Mouse (Mus musculus) CH12F3 (cell line): Measurements from ENCODE around the gene Cant1.
"Not testable (repeated sequence)": the region's sequence is repeated elsewhere in the genome, so short reads cannot be mapped to it uniquely, and the experiment has no call there.

Experiments used
- in situ Hi-C: fragments of 300-500 bp; cut with MboI; formaldehyde crosslinking; loops from 2 replicates; pipeline ENCODE4 v1.14.3; 2020; ENCODE audit warnings: low sequenced_read_pairs

Cant1 gene

DNA sequence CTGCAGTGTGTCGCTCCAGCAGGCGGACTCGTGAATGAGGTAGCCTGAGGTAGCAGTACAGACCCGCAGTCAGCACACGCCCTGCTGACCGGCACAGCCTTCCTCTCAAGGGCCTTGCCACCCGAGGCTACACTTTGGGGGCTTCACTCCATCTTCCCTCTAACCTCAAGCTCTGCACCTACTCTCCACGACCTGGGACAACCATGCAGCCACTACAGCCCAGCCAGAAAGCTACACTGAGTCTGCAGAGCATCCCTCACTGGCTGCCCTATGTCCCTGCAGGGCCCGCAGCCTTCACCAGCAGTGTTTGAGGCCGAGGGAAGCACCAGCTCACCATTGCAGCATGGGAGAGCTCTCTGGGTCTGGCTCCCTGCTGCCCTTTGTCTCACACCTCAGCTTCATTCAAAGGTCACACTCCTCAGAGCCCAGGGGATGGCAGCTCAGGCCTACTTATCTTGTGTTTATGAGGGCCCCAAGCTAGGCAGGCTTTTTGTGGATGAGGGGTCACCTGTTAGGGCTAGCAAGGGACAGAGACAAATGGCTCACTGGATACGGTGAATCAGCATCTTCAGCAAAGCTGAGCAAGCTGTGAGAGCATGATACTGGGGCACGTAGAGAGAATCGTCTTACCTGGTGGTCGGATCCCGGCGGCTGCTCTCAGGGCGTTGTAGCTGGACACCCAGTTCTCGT is 10.7 kb downstream of the Cant1 start:
- in situ Hi-C loops = no loop called here

- in situ Hi-C loops = no loop called here
Observed at GRCm38 (mm10) chr11:118407318-118407910, 11.5 kb downstream of the Cant1 start.

DNA sequence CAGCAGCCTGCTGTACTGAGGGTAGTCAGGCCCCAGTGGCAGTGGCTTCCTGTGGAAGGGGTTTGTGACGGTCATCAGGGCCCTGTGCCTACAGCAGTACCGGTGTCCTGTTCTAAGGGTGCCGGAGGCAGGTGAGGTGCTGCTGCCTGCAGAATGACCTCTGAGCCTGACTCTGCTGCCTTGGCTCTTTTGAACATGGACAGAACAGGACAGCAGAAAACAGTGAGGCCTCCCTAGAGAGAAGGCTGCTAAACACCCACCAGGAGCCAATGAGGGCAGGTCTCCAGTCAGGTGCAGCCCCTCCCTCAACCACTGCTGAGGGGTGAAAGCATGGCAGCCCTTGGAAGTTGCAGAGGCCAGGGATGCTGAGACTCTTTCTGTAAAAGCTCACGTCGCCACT is 12.4 kb downstream of the Cant1 start:
- in situ Hi-C loops = no loop called here

DNA sequence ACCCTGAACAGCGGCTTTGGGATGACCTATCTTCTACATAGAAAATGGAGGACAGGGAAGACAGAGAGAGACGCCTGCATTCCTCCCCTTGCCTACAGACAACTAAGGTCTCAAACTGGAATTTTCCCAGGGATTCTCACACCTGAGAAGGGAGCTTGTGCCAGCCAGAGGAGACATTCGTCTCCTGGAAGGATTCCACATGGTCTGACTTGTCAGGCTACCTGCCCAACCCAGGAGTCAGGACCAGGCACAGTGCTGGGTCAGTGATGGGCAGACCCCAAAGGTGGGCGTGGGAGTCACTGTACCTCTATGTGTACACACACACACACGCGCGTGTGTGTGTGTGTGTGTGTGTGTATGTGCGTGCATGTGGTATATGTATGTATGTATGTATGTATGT is 13.6 kb downstream of the Cant1 start:
- in situ Hi-C loops = no loop called here

DNA sequence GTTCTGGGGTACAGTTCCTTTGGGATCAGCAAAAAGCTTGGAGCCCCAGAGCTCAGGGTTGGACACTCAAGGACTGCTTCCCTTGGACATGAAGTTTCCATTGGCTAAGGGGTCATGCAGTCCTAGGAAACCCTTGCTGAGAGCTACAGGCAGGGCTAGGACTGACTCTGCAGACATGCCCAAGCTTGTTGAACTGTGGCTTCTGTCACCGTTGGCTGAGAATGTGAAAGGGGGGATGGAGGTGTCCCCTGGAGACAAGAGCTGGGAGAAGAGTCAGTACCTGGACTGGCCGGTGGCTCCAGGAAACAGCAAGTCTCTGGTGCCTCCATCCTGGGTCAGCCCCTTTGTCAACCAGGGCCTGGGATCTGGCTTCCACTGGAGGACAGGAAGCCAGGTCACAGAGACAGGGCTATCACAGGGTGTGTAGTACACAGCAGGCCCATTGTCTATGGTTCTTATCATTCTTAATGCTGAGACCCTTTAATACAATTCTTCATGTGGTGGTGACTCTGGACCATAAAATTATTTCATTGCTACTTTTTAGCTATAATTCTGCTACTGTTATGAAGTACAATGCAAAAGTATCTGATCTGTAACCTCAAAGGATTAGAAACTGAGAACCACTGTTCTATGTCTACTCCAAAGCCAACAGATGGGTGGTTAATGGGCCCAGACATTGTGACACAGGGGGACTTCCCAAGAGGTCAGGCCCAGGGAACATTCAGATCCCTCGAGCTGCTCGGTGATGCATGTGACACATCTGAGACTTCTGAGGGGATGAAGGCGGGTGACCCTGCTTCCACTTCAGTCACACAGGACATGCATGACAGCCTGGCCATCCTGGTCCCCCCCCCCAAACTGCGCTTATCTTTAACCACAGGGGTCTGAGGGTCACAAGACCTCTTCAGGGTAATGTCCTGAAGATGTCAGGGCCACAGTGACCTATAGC is 14.7 kb downstream of the Cant1 start:
- in situ Hi-C loops = no loop called here

DNA sequence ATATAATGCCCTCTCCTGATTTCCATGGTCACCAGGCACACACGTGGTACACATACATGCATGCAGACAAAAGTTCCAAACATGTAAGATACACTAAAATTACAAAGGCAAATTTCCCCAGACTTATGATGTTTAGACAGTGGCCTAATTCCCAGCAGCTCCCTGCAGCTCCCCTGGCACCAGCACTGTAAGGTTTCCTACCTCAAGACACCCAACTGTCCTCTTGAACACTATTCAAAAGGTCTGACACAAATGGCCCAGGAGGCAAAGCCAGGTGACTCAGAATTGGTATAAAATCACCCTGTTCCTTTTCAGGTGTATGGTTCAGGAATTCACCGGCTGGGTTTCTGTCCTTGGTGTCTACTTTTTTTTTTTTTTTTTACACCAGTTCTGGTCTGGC is 15.7 kb downstream of the Cant1 start:
- in situ Hi-C loops = no loop called here

- in situ Hi-C loops = no loop called here
Observed at GRCm38 (mm10) chr11:118401760-118402280, 17.1 kb downstream of the Cant1 start, which contains the start of gene Lgals3bp. TSS of gene Lgals3bp (minus strand) at chr11:118402092.

GRCm38 (mm10) chr11:118401195-118401594 is 17.7 kb downstream of the Cant1 start:
- in situ Hi-C loops = no loop called here

DNA sequence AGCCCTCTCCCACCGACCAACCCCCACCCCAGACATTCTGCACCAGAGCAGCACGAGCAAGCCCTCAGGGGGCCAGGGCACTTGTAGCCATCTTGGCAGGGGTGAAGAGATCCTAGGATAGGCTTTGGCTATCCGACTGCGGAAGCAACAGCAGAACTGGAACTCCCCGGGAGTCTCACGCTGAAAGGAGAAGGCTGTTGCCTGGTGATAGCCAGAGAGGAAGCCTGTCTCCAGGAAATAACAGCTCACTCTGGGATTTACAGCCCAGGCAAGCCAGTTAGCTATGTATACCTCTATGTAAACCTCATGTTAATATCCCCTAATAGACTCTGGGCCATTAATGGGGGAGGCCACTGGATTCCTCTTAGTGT is 18.3 kb downstream of the Cant1 start:
- in situ Hi-C loops = no loop called here

DNA sequence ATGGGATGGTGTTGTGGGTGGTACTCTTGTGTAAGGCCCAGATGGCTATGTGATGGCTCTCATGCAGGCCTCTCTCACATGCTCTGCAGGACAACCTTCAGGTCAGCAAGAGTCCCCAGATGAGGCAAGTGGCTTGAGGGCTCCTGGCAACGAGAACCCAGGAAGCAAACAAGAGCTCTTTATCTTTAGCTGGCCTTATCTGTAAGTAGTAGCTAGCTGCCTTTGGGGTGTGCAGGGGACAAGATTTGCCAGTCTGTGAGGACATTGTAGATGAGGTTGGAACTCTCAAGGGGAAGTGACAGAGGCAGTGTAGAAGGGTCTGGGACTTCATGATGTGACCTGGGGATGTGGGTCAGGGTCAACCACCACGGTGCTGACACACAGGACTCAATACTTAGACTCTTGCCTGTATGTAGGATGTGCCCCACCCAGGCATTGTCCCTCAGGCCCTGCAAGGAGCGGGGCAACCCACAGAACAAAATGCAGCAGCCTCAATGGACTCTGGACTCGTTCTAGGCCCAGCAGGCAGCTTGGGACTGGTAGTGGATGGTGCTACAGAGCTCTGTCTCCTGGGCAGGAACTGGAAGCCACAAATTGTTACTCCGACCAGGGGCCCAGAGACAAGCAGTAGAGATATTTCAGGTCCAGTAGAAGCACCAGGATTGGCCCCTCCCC is 18.9 kb downstream of the Cant1 start:
- in situ Hi-C loops = no loop called here

DNA sequence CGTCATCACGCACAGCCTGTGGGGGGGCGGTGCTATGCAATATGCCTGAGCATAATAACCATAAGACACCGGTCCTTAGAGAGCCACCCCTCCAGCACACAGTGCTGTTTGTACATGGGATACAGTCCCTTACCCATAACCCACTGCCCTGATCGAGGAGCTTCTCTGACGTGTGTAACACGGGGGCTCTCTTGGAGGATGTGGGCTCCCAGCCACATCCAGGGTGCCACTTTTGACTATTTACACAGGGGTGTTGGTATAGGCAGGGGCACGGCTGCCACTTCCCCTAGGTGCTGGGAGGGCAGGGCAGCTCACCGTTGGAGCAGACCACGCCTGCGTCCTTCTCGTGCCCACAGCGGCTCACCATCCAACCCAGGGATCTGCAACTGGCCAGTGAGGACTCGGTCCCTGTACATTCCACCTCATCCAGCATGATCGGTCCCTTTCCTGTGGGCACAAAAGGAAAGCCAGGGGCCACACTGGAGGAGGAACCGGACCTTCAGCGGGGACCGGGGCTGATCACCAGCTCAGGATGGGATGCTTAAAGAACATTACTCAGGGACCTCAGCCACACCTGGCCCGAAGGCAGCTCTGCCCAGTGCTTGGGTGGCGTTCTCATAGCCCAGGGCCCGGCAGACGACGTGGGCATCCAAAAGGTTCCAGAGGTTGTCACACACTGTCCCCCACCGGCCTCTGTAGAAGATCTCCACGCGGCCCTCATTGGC is 20.9 kb downstream of the Cant1 start:
- in situ Hi-C loops = no loop called here

- in situ Hi-C loops = no loop called here
Observed at GRCm38 (mm10) chr11:118394538-118394937, 24.3 kb downstream of the Cant1 start.

DNA sequence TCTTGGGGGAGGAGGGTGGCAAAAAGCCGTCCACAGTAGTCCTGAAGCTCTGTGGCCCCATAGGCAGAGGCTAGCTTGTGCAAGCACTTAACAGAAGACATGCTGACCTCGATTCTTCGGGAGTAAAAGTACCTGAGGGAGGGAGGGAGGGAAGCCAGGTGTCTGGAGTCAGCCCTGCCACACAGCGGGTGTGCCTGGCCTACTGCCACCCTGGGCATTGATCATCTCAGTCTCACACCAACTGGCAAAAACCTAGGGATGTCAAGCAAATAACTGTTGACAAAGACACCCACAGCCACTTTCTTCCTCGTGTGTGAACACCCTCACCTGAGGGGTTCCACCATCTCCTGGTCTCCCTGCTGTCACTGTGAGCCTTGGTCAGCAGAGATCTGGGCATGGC is 24.9 kb downstream of the Cant1 start:
- in situ Hi-C loops = no loop called here

GRCm38 (mm10) chr11:118387816-118388215 is 31.1 kb downstream of the Cant1 start:
- in situ Hi-C loops = not testable (repeated sequence)

DNA sequence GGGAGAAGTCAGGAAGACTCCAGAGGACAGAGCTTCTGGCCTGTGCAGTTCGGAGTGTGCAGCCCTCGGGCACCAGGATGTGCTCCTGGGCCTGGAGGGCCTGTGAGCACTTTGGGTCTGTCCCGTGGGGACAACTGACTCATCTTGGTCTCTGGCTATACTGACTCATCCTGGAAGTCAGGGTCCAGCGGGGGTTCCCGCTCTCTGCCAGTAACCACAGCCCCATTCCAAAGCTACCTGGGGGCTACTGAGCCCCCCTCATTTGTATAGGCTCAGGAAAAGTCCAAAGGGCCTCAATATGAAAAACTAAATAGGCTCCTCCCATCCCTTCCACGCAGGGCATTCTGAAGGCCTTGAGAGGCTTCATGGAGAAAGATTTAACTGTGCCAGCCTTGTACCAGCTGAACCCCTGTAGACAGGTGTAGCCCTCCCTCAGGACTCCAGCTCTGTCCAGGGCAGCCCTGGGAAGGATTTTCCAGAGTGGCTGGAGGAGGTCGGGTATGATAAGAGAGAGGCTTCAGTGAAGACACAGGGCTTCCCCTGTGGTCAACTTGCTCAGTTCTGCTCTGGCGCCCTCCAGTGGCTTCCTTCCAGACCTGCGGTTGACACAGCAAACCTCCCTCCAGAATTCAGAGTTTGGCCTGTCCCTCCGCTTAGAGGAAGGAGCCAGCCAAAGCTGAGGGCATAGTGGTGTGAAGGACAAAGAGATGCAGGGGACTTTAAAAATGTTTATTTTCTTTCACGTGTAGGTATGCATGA is 39.5 kb downstream of the Cant1 start:
- in situ Hi-C loops = no loop called here

- in situ Hi-C loops = no loop called here
Observed at GRCm38 (mm10) chr11:118378656-118379055, 40.2 kb downstream of the Cant1 start.

DNA sequence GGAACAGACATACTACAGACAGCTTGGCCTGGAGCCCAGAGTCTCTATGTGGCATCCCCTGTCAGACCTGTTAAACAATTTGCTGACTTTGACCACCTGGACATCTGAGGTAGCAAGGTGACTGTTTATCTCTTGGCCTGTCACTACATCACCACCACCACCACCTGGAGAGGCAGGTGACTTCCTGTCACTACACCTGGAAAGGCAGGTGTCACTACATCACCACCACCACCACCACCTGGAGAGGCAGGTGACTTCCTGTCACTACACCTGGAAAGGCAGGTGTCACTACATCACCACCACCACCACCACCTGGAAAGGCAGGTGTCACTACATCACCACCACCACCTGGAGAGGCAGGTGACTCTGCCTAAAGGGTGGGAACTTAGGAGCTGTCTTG is 42.6 kb downstream of the Cant1 start:
- in situ Hi-C loops = not testable (repeated sequence)

DNA sequence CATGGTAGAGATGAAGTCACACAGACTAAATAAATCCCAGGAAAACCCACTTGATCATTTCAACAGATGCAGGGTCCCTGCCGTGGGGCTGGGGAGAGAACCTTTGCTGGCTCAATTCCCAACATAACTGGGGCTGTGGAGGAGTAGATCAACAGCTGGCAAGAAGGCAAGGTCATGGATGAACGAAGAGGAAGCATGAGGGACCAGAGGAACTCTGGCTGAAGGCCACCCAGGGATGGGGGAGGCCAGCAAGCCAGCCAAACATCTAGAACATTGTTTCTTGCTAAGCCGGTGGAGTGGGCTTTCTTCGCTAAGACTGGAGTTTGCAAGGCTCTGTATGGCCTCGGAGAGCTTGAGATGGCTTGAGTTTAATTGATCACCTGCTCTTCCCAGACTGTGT is 43.0 kb downstream of the Cant1 start:
- in situ Hi-C loops = no loop called here

- in situ Hi-C loops = no loop called here
Observed at GRCm38 (mm10) chr11:118375461-118375860, 43.4 kb downstream of the Cant1 start.

GRCm38 (mm10) chr11:118375006-118375405 is 43.9 kb downstream of the Cant1 start:
- in situ Hi-C loops = no loop called here
